In genomic region chr6:131402606-131403005, GRCm38 (mm10) we compare ENCODE assay signal across 16 mouse cellular contexts. TPM values are rescaled to one million over a fixed set of nuclear protein-coding genes. Genes with fewer than 3 reads are reported as not detected.
"Had no signal": no experiment of that assay in that cellular context is flagged by ENCODE, and none has a peak within 500 bp of the region (broad histone marks: within the 10 kb centered on the region; RNA-seq: fewer than 3 reads in every experiment).

No protein-coding gene starts in this region.

- DNase-seq: kidney, adult 18-20 months; kidney, adult 9 months; liver, postnatal 0 days; right cerebral cortex, adult 18-20 months; thymus, postnatal 25 days had no signal

- H3K9me3 ChIP-seq: midbrain, embryonic 12.5 days; midbrain, embryonic 15.5 days; neural tube, embryonic 12.5 days; neural tube, embryonic 15.5 days had no signal

- H3K27me3 ChIP-seq: midbrain, embryonic 12.5 days; midbrain, embryonic 15.5 days; neural tube, embryonic 12.5 days; neural tube, embryonic 15.5 days had no signal

- H3K4me3 ChIP-seq: midbrain, embryonic 12.5 days; midbrain, embryonic 15.5 days; neural tube, embryonic 12.5 days; neural tube, embryonic 15.5 days had no signal

- H3K4me2 ChIP-seq: liver, embryonic 11.5 days; lung, embryonic 14.5 days; midbrain, embryonic 12.5 days; midbrain, embryonic 15.5 days; neural tube, embryonic 12.5 days; neural tube, embryonic 15.5 days had no signal

- ATAC-seq: liver, postnatal 0 days; lung, postnatal 0 days; midbrain, embryonic 15.5 days had no signal

- H3K27ac ChIP-seq: kidney, postnatal 0 days; liver, embryonic 14.5 days; macrophage; midbrain, embryonic 12.5 days; midbrain, embryonic 15.5 days; neural tube, embryonic 12.5 days; neural tube, embryonic 15.5 days; stomach, postnatal 0 days had no signal

- H3K9ac ChIP-seq: liver, embryonic 14.5 days; liver, postnatal 0 days; lung, embryonic 14.5 days; midbrain, embryonic 12.5 days; midbrain, embryonic 15.5 days; neural tube, embryonic 12.5 days; neural tube, embryonic 15.5 days had no signal

- H3K4me1 ChIP-seq: midbrain, embryonic 12.5 days; midbrain, embryonic 15.5 days; neural tube, embryonic 12.5 days; neural tube, embryonic 15.5 days had no signal

- H3K36me3 ChIP-seq: midbrain, embryonic 12.5 days; midbrain, embryonic 15.5 days; neural tube, embryonic 12.5 days; neural tube, embryonic 15.5 days had no signal

RNA-seq across cellular contexts. Expression of gene Styk1, which starts 49.2 kb away (rescaled TPM):
- polyA plus RNA-seq: macrophage had no signal
